Mouse (Mus musculus) thymus, adult 2 months (tissue): ENCODE results near the gene Itga1.

Experiments used
- CTCF ChIP-seq: fragments of 200-500 bp; IDR thresholded peaks from 2 replicates; pipeline ENCODE4 v1.5.1; 2012; ENCODE audit warnings: mild to moderate bottlenecking, control low read depth, low read length, moderate library complexity, borderline replicate concordance; ENCODE audit not compliant: control insufficient read depth, poor library complexity, insufficient read depth; ENCODE audit errors: extremely low read depth
- POLR2A ChIP-seq: fragments of 200-500 bp; IDR thresholded peaks from 2 replicates; pipeline ENCODE4 v1.6.1; 2012; ENCODE audit warnings: mild to moderate bottlenecking, low read length, control low read depth, moderate library complexity; ENCODE audit not compliant: control insufficient read depth, poor library complexity, insufficient read depth; ENCODE audit errors: extremely low read depth

DNA sequence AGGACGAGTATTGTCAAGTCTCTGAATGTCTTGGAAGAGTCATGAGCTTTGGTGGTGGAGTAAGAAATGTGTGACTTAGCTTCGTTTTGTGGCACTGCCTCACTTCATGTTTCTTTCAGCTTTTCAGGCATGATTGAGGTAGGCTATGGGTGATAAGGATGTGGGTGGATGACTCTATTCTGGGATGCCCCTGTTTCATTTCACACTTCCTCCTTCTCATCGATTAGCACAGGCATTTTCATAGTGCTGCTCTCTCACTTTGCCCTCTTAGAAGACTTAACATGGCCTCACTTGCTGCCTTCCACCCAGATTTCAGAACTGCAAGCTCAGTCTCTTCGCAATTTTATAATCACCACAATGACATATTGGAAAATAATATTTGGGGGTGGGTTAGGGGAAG, 102.2 kb downstream of the Itga1 start:
- TF ChIP-seq CTCF (no peak), POLR2A (no peak)
